Mouse (Mus musculus): ENCODE results near the gene Cbx8.

DNA sequence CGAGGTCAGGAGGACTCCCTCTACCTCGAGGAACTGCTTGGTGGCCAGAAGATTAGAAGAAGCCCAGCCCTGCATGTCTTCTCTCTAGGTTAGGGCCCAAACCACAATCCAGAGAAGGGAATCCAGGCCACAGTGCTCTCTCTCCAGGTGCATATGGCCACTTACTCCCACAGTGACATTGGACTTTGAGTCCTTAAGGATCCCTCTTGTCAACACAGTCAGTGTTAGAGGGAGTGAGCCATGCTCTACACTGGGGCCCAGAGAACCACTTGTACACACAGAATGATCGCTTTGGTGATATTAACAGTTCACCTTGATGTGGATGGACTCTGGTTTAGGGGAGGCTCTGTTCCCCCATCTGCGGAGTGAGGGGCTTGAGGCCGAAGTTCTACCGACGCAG lies 31.5 kb upstream of the Cbx8 start:
- TF ChIP-seq GATA1 (IDR thresholded peaks at IDR 0.05; ENCODE audit: low read length) (no peak), TAL1 (IDR thresholded peaks at IDR 0.05; ENCODE audit: low read length) (no peak)
